Mouse (Mus musculus): Measurements from ENCODE around the gene Smarcd3. TPM values are rescaled to one million over a fixed set of nuclear protein-coding genes. Genes with fewer than 3 reads are reported as not detected.

Smarcd3 gene
- polyA plus RNA-seq, 1 experiment: 128 TPM

GRCm38 (mm10) chr5:24615097-24615496 lies 9.1 kb downstream of the Smarcd3 start:
- H3K36me3 ChIP-seq (ENCODE audit: control insufficient read depth, insufficient read depth): no peaks in the 10 kb centered on the region
- no peak overlapping the region for H3K4me3 ChIP-seq
- H3K27me3 ChIP-seq (ENCODE audit: control insufficient read depth, insufficient read depth, insufficient read length): no peaks in the 10 kb centered on the region
- no peak overlapping the region for H3ac ChIP-seq (ENCODE audit: control insufficient read depth, insufficient read length)
- no peak for TF ChIP-seq REST (IDR thresholded peaks at IDR 0.05; ENCODE audit: insufficient read depth, insufficient read length)
- no peak for TF ChIP-seq SRF (IDR thresholded peaks at IDR 0.05; ENCODE audit: control insufficient read depth, insufficient read length, low read depth)
- no peak overlapping the region for H3K4me2 ChIP-seq (ENCODE audit: low read depth)
- H3K79me2 ChIP-seq (ENCODE audit: control insufficient read depth, insufficient read depth): no peaks in the 10 kb centered on the region

GRCm38 (mm10) chr5:24612302-24612649 lies 11.9 kb downstream of the Smarcd3 start:
- Histone ChIP-seq H3K36me3 (ENCODE audit: control insufficient read depth, insufficient read depth) (no peaks in the 10 kb centered on the region), H3K4me3 (no peak overlapping the region), H3ac (ENCODE audit: control insufficient read depth, insufficient read length) (no peak overlapping the region), H3K79me2 (ENCODE audit: control insufficient read depth, insufficient read depth) (no peaks in the 10 kb centered on the region), H3K27me3 (ENCODE audit: control insufficient read depth, insufficient read depth, insufficient read length) (no peaks in the 10 kb centered on the region), H3K4me2 (ENCODE audit: low read depth) (no peak overlapping the region)
- TF ChIP-seq MYOG (IDR thresholded peaks at IDR 0.05; ENCODE audit: control insufficient read depth in 1 of 3, insufficient read depth in 1 of 3, insufficient read length in 2 of 3, low read depth in 2 of 3): no peak
- TF ChIP-seq E2F4 (IDR thresholded peaks at IDR 0.05; ENCODE audit: insufficient read depth): no peak

- H3K4me3 ChIP-seq: no peak overlapping the region
- no peak overlapping the region for H3K4me2 ChIP-seq (ENCODE audit: low read depth)
- no peaks in the 10 kb centered on the region for H3K79me2 ChIP-seq (ENCODE audit: control insufficient read depth, insufficient read depth)
- H3ac ChIP-seq (ENCODE audit: control insufficient read depth, insufficient read length): no peak overlapping the region
- no peaks in the 10 kb centered on the region for H3K36me3 ChIP-seq (ENCODE audit: control insufficient read depth, insufficient read depth)
- H3K27me3 ChIP-seq (ENCODE audit: control insufficient read depth, insufficient read depth, insufficient read length): no peaks in the 10 kb centered on the region
- TF ChIP-seq POLR2AphosphoS2 (IDR thresholded peaks at IDR 0.05; ENCODE audit: insufficient read length, low read depth): no peak
- peak in 2 of 3 experiments; percentile 14 to 22 for TF ChIP-seq MYOD1 (IDR thresholded peaks at IDR 0.05; ENCODE audit: control insufficient read depth in 1 of 3, insufficient read length in 2 of 3, low read depth in 2 of 3)
- TF ChIP-seq POLR2A (IDR thresholded peaks at IDR 0.05; ENCODE audit: insufficient read length, low read depth): no peak
- peak in 1 of 3 experiments; percentile 21 for TF ChIP-seq MYOG (IDR thresholded peaks at IDR 0.05; ENCODE audit: control insufficient read depth in 1 of 3, insufficient read depth in 1 of 3, insufficient read length in 2 of 3, low read depth in 2 of 3)
These were observed 12.6 kb downstream of the Smarcd3 start for GRCm38 (mm10) chr5:24611366-24612301.

GRCm38 (mm10) chr5:24609388-24609787 lies 14.8 kb downstream of the Smarcd3 start:
- H3K79me2 ChIP-seq (ENCODE audit: control insufficient read depth, insufficient read depth): no peaks in the 10 kb centered on the region
- no peak overlapping the region for H3K4me2 ChIP-seq (ENCODE audit: low read depth)
- no peaks in the 10 kb centered on the region for H3K27me3 ChIP-seq (ENCODE audit: control insufficient read depth, insufficient read depth, insufficient read length)
- H3ac ChIP-seq (ENCODE audit: control insufficient read depth, insufficient read length): no peak overlapping the region
- H3K36me3 ChIP-seq (ENCODE audit: control insufficient read depth, insufficient read depth): no peaks in the 10 kb centered on the region
- no peak overlapping the region for H3K4me3 ChIP-seq
- TF ChIP-seq POLR2AphosphoS2 (IDR thresholded peaks at IDR 0.05; ENCODE audit: insufficient read length, low read depth) (no peak), CEBPB (IDR thresholded peaks at IDR 0.05; ENCODE audit: insufficient read depth, poor library complexity, severe bottlenecking) (no peak), TCF12 (IDR thresholded peaks at IDR 0.05; ENCODE audit: insufficient read depth, poor library complexity, severe bottlenecking) (no peak), POLR2A (IDR thresholded peaks at IDR 0.05; ENCODE audit: insufficient read length, low read depth) (no peak), USF1 (IDR thresholded peaks at IDR 0.05; ENCODE audit: low read depth) (no peak), E2F4 (IDR thresholded peaks at IDR 0.05; ENCODE audit: insufficient read depth) (no peak), REST (IDR thresholded peaks at IDR 0.05; ENCODE audit: insufficient read depth, insufficient read length) (no peak), TCF3 (IDR thresholded peaks at IDR 0.05; ENCODE audit: insufficient read length, low read depth) (no peak), SRF (IDR thresholded peaks at IDR 0.05; ENCODE audit: control insufficient read depth, insufficient read length, low read depth) (no peak), MYOD1 (IDR thresholded peaks at IDR 0.05; ENCODE audit: control insufficient read depth in 1 of 3, insufficient read length in 2 of 3, low read depth in 2 of 3) (no peak), MYOG (IDR thresholded peaks at IDR 0.05; ENCODE audit: control insufficient read depth in 1 of 3, insufficient read depth in 1 of 3, insufficient read length in 2 of 3, low read depth in 2 of 3) (no peak), MAX (IDR thresholded peaks at IDR 0.05; ENCODE audit: low read depth) (no peak)

GRCm38 (mm10) chr5:24605980-24606665 lies 18.1 kb downstream of the Smarcd3 start:
- H3ac ChIP-seq (ENCODE audit: control insufficient read depth, insufficient read length): no peak overlapping the region
- no peaks in the 10 kb centered on the region for H3K36me3 ChIP-seq (ENCODE audit: control insufficient read depth, insufficient read depth)
- peak overlapping the region; percentile 37 for H3K4me3 ChIP-seq
- H3K4me2 ChIP-seq (ENCODE audit: low read depth): peak overlapping the region; percentile 83
- no peaks in the 10 kb centered on the region for H3K27me3 ChIP-seq (ENCODE audit: control insufficient read depth, insufficient read depth, insufficient read length)
- TF ChIP-seq MYOD1 (IDR thresholded peaks at IDR 0.05; ENCODE audit: control insufficient read depth in 1 of 3, insufficient read length in 2 of 3, low read depth in 2 of 3) (peak in 1 of 3 experiments; percentile 4), POLR2AphosphoS2 (IDR thresholded peaks at IDR 0.05; ENCODE audit: insufficient read length, low read depth) (no peak)
- H3K79me2 ChIP-seq (ENCODE audit: control insufficient read depth, insufficient read depth): no peaks in the 10 kb centered on the region

Data from myocyte (in vitro differentiated cells).